ENCODE assay signal across 7 mouse cellular contexts in the genomic region with DNA sequence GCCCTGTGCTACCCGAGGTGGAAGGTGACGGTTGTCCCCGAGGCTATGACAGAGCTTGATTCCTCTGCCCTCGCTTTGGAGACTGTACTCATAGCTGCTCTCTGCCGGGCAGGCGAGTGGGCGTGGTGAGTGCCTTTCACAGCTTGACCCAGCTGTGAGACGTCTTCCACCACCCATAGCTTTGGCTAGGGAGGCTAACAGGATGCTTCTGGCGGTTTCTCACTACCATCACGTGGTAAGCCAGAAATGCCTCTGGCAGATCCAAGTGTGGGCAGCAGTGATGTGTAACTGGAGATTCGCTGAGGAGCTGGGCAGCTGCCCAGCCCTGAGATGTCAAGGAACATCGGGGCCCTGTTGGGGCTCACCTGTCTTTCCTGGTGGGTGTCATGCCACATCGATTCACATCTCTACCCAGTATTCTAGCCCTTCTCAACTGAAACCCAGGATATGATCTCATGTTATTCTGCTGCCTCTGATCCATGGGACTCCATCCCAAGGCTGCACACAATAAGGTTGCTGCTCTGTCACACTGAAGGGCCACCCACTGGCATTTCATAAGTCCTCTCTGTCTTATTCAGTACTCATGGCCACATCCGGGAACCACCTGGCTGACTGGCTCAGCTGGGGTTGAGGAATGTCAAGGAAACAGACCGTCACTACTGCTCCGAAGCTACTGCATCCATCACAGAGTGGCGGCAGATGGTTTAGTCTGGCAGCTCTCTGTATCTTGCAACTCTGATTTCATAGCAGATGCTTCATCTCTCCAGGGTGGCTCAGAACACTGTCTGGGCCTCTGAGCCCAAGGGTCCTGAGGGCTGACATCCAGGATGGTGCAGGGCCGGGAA.
DNase-seq lines count a peak whose midpoint lies in the region; ATAC-seq and TF ChIP-seq lines count a peak whose summit lies in the region.

No protein-coding gene starts in this region.

- peaks cover 10% of the 10 kb centered on the region; the same call in 1 of the 2 replicates for H3K4me1 ChIP-seq in kidney, embryonic 16.5 days (ENCODE audit: insufficient read depth, low read length)
- peaks cover 12% of the 10 kb centered on the region for H3K4me1 ChIP-seq in small intestine, adult 2 months (ENCODE audit: control insufficient read depth, insufficient read depth, insufficient read length, low read length)

- H3K9me3 ChIP-seq in kidney, embryonic 16.5 days (ENCODE audit: low read length): no peaks in the 10 kb centered on the region

- H3K4me3 ChIP-seq in kidney, embryonic 16.5 days (ENCODE audit: low read length): no peak overlapping the region
- no peak overlapping the region for H3K4me3 ChIP-seq in small intestine, adult 2 months (ENCODE audit: low read depth, low read length)

- TF ChIP-seq POLR2A in small intestine, adult 2 months (IDR thresholded peaks at IDR 0.05; ENCODE audit: low read depth, low read length): no peak

- no peak for TF ChIP-seq CTCF in small intestine, adult 2 months (IDR thresholded peaks at IDR 0.05; ENCODE audit: extremely low read depth, insufficient read length, insufficient replicate concordance, low read depth, low read length)

- H3K4me2 ChIP-seq in kidney, embryonic 16.5 days (replicated peaks; ENCODE audit: low read depth, low read length): no peak overlapping the region

- no peaks in the 10 kb centered on the region for H3K27me3 ChIP-seq in kidney, embryonic 16.5 days (ENCODE audit: insufficient read depth, low read length)
- no peaks in the 10 kb centered on the region for H3K27me3 ChIP-seq in small intestine, adult 2 months (ENCODE audit: control insufficient read depth, insufficient read depth, low read length)

- peaks cover 12% of the 10 kb centered on the region for H3K36me3 ChIP-seq in kidney, embryonic 16.5 days (ENCODE audit: insufficient read depth, low read length)
- peaks cover 59% of the 10 kb centered on the region for H3K36me3 ChIP-seq in small intestine, adult 2 months (ENCODE audit: control insufficient read depth, insufficient read depth, low read length)

- DNase-seq in kidney, adult 9 months: no peak
- DNase-seq in cerebellum, adult 11 months: peak; percentile 57
- DNase-seq in gastrocnemius, postnatal 25 days: peak; percentile 62
- DNase-seq in left cerebral cortex, postnatal 10 days (ENCODE audit: extremely low spot score in 1 of 2, low spot score in 2 of 2): peak; percentile 28 to 48
- DNase-seq in embryo, embryonic 10.5 days (ENCODE audit: low spot score): no peak

- WGBS in kidney, embryonic 16.5 days: 60% methylated on average over 18 of the region's 18 CpGs
- WGBS in small intestine, adult 2 months: 74% methylated on average over 18 of the region's 18 CpGs

- intact Hi-C loops in left cerebral cortex, postnatal 10 days (cut with DNase I): no loop called here

- H3K27ac ChIP-seq in kidney, embryonic 16.5 days (ENCODE audit: low read length): no peak overlapping the region
- peak overlapping the region; percentile 29 for H3K27ac ChIP-seq in small intestine, adult 2 months (ENCODE audit: insufficient read depth, low read depth, low read length)

- peak; percentile 39 for ATAC-seq in kidney, embryonic 16.5 days (ENCODE audit: low FRiP score, low TSS enrichment)

- H3K9ac ChIP-seq in kidney, embryonic 16.5 days (replicated peaks; ENCODE audit: low read length): no peak overlapping the region

Comparison
In these comparisons a context has a peak if more than half of its experiments do, and no peak if none do; other contexts are left out.
1. DNase-seq: peak in cerebellum, adult 11 months (single experiment), gastrocnemius, postnatal 25 days (single experiment) and left cerebral cortex, postnatal 10 days (2 of 2); none in kidney, adult 9 months (single experiment) and embryo, embryonic 10.5 days (single experiment).